Mouse (Mus musculus) CH12.LX (cell line): ENCODE measurements around the gene Aip. TPM values are rescaled to one million over a fixed set of nuclear protein-coding genes. Genes with fewer than 3 reads are reported as not detected.
A peak's percentile ranks its signal among the peaks of the same experiment; 100 is the strongest.

Source experiments
- DNase-seq: peaks from one replicate; pipeline ENCODE4 v3.0.0-alpha.2; 2013; ENCODE audit errors: extremely low read depth
- H3K27ac ChIP-seq: 2 replicates; pipeline ENCODE4 v1.5.1; 2012; ENCODE audit warnings: low read depth, mild to moderate bottlenecking, control low read depth, moderate library complexity; ENCODE audit not compliant: insufficient read depth
- H3K27me3 ChIP-seq: replicated peaks from 2 replicates; pipeline ENCODE3; 2012; ENCODE audit warnings: inconsistent platforms
- H3K36me3 ChIP-seq, 2 experiments: replicated peaks in 1 of 2; 2 replicates each; pipeline versions ENCODE3 to v1.6.1; 2012; ENCODE audit warnings: inconsistent platforms in 1 of 2, low read length in 1 of 2, mild to moderate bottlenecking in 1 of 2, mixed read lengths in 1 of 2, moderate library complexity in 1 of 2; ENCODE audit not compliant: control insufficient read depth in 1 of 2, insufficient read depth in 1 of 2
- H3K4me1 ChIP-seq, 2 experiments: 2 replicates each; pipeline ENCODE4 v1.6.1; 2012; ENCODE audit warnings: inconsistent platforms in 1 of 2, moderate library complexity in 1 of 2; ENCODE audit not compliant: insufficient read depth in 2 of 2, control insufficient read depth in 1 of 2
- H3K4me2 ChIP-seq: 2 replicates; pipeline ENCODE4 v1.6.1; 2012; ENCODE audit warnings: low read depth, mild to moderate bottlenecking, control low read depth; ENCODE audit not compliant: poor library complexity, insufficient read depth, severe bottlenecking
- H3K4me3 ChIP-seq, 3 experiments: fragments of 150-350 bp in 1 of 3; sonication (generic) in 1 of 3; replicated peaks in 1 of 3; 2 replicates each; pipeline versions ENCODE3 to v1.5.1; 2011 to 2012; ENCODE audit warnings: low read depth in 2 of 3, low read length in 2 of 3, mild to moderate bottlenecking in 2 of 3, moderate library complexity in 2 of 3, control low read depth in 1 of 3, improper control_type of control experiment in 1 of 3, inconsistent platforms in 1 of 3, mixed read lengths in 1 of 3; ENCODE audit not compliant: poor library complexity in 1 of 3
- H3K79me2 ChIP-seq: replicated peaks from 2 replicates; pipeline ENCODE4 v1.6.1; 2012; ENCODE audit warnings: mild to moderate bottlenecking, moderate library complexity; ENCODE audit not compliant: control insufficient read depth, poor library complexity, insufficient read depth, severe bottlenecking; ENCODE audit errors: extremely low read depth
- H3K9ac ChIP-seq: 2 replicates; pipeline ENCODE4 v1.6.1; 2012; ENCODE audit warnings: low read depth, mild to moderate bottlenecking, control low read depth, moderate library complexity; ENCODE audit not compliant: insufficient read depth
- H3K9me3 ChIP-seq: replicated peaks from 2 replicates; pipeline ENCODE3; 2012; ENCODE audit warnings: low read length, inconsistent platforms, mixed read lengths
- BHLHE40 ChIP-seq: IDR thresholded peaks from 2 replicates; pipeline ENCODE4 v1.6.1; 2011; ENCODE audit warnings: mild to moderate bottlenecking, low read depth, low read length, improper control_type of control experiment
- CHD1 ChIP-seq: IDR thresholded peaks from 2 replicates; pipeline ENCODE4 v1.6.1; 2012; ENCODE audit warnings: low read depth, low read length, improper control_type of control experiment, inconsistent platforms
- CHD2 ChIP-seq: IDR thresholded peaks from 2 replicates; pipeline ENCODE4 v1.6.1; 2011; ENCODE audit warnings: low read length, improper control_type of control experiment
- CTCF ChIP-seq, 2 experiments: IDR thresholded peaks in 1 of 2; conservative IDR thresholded peaks in 1 of 2; 2 replicates each; pipeline ENCODE4 v1.5.1; 2011 to 2012; ENCODE audit warnings: low read depth in 2 of 2, low read length in 2 of 2, improper control_type of control experiment in 1 of 2, inconsistent platforms in 1 of 2, mild to moderate bottlenecking in 1 of 2, moderate library complexity in 1 of 2
- E2F4 ChIP-seq: IDR thresholded peaks from 2 replicates; pipeline ENCODE4 v1.6.1; 2011; ENCODE audit warnings: low read depth, low read length, improper control_type of control experiment; ENCODE audit not compliant: insufficient replicate concordance
- ELF1 ChIP-seq: IDR thresholded peaks from 2 replicates; pipeline ENCODE4 v1.6.1; 2014; ENCODE audit warnings: low read depth, mild to moderate bottlenecking, inconsistent platforms, low read length, improper control_type of control experiment
- EP300 ChIP-seq: IDR thresholded peaks from 2 replicates; pipeline ENCODE4 v1.6.1; 2011; ENCODE audit warnings: low read length, improper control_type of control experiment
- ETS1 ChIP-seq: conservative IDR thresholded peaks from 2 replicates; pipeline ENCODE4 v1.6.1; 2012; ENCODE audit warnings: low read depth, mild to moderate bottlenecking, inconsistent platforms, low read length, improper control_type of control experiment, moderate library complexity
- GABPA ChIP-seq: IDR thresholded peaks from 2 replicates; pipeline ENCODE4 v1.6.1; 2012; ENCODE audit warnings: low read depth, low read length, improper control_type of control experiment, inconsistent platforms; ENCODE audit not compliant: insufficient replicate concordance
- HCFC1 ChIP-seq: IDR thresholded peaks from 2 replicates; pipeline ENCODE4 v1.6.1; 2012; ENCODE audit warnings: low read depth, mild to moderate bottlenecking, inconsistent platforms, low read length, improper control_type of control experiment
- IRF4 ChIP-seq: IDR thresholded peaks from 2 replicates; pipeline ENCODE4 v1.6.1; 2014; ENCODE audit warnings: low read depth, mild to moderate bottlenecking, inconsistent platforms, low read length, improper control_type of control experiment
- JUN ChIP-seq: IDR thresholded peaks from 2 replicates; pipeline ENCODE4 v1.6.1; 2011; ENCODE audit warnings: low read depth, mild to moderate bottlenecking, low read length, improper control_type of control experiment, moderate library complexity; ENCODE audit not compliant: insufficient read depth
- JUND ChIP-seq: conservative IDR thresholded peaks from 2 replicates; pipeline ENCODE4 v1.6.1; 2011; ENCODE audit warnings: low read depth, low read length, improper control_type of control experiment
- KAT2A ChIP-seq: IDR thresholded peaks from 2 replicates; pipeline ENCODE4 v1.6.1; 2012; ENCODE audit warnings: low read length, improper control_type of control experiment, inconsistent platforms; ENCODE audit not compliant: insufficient replicate concordance
- MAFK ChIP-seq: IDR thresholded peaks from 2 replicates; pipeline ENCODE4 v1.6.1; 2011; ENCODE audit warnings: low read length, improper control_type of control experiment; ENCODE audit not compliant: insufficient replicate concordance
- MAX ChIP-seq: IDR thresholded peaks from 2 replicates; pipeline ENCODE4 v1.6.1; 2011; ENCODE audit warnings: low read length, improper control_type of control experiment
- MAZ ChIP-seq: IDR thresholded peaks from 2 replicates; pipeline ENCODE4 v1.6.1; 2012; ENCODE audit warnings: low read depth, mild to moderate bottlenecking, inconsistent platforms, low read length, improper control_type of control experiment, moderate library complexity
- MEF2A ChIP-seq: IDR thresholded peaks from 2 replicates; pipeline ENCODE4 v1.6.1; 2014; ENCODE audit warnings: low read depth, mild to moderate bottlenecking, inconsistent platforms, low read length, improper control_type of control experiment, borderline replicate concordance
- MXI1 ChIP-seq: IDR thresholded peaks from 2 replicates; pipeline ENCODE4 v1.6.1; 2011; ENCODE audit warnings: mild to moderate bottlenecking, low read depth, low read length, improper control_type of control experiment
- MYC ChIP-seq: IDR thresholded peaks from 2 replicates; pipeline ENCODE4 v1.6.1; 2011; ENCODE audit warnings: low read depth, mild to moderate bottlenecking, improper control_type of control experiment, low read length
- NELFE ChIP-seq: IDR thresholded peaks from 2 replicates; pipeline ENCODE4 v1.6.1; 2011; ENCODE audit warnings: low read depth, low read length, improper control_type of control experiment
- NRF1 ChIP-seq: IDR thresholded peaks from 2 replicates; pipeline ENCODE4 v1.6.1; 2014; ENCODE audit warnings: low read depth, mild to moderate bottlenecking, inconsistent platforms, low read length, improper control_type of control experiment, moderate library complexity
- PAX5 ChIP-seq: IDR thresholded peaks from 2 replicates; pipeline ENCODE4 v1.6.1; 2012; ENCODE audit warnings: low read length, inconsistent platforms, mixed read lengths
- POLR2A ChIP-seq: IDR thresholded peaks from 2 replicates; pipeline ENCODE4 v1.6.1; 2011; ENCODE audit warnings: low read depth, mild to moderate bottlenecking, improper control_type of control experiment, low read length
- POLR2AphosphoS2 ChIP-seq: IDR thresholded peaks from 2 replicates; pipeline ENCODE4 v1.6.1; 2011; ENCODE audit warnings: low read depth, low read length, improper control_type of control experiment
- RAD21 ChIP-seq: IDR thresholded peaks from 2 replicates; pipeline ENCODE4 v1.6.1; 2011; ENCODE audit warnings: low read depth, mild to moderate bottlenecking, low read length, improper control_type of control experiment, moderate library complexity
- RCOR1 ChIP-seq: conservative IDR thresholded peaks from 2 replicates; pipeline ENCODE4 v1.6.1; 2012; ENCODE audit warnings: low read depth, mild to moderate bottlenecking, inconsistent platforms, low read length, improper control_type of control experiment
- SIN3A ChIP-seq: IDR thresholded peaks from 2 replicates; pipeline ENCODE4 v1.6.1; 2012; ENCODE audit warnings: low read length, improper control_type of control experiment, inconsistent platforms
- SMC3 ChIP-seq: IDR thresholded peaks from 2 replicates; pipeline ENCODE4 v1.6.1; 2011; ENCODE audit warnings: low read depth, low read length, improper control_type of control experiment
- TBP ChIP-seq: conservative IDR thresholded peaks from 2 replicates; pipeline ENCODE4 v1.6.1; 2011; ENCODE audit warnings: low read depth, low read length, improper control_type of control experiment
- TCF12 ChIP-seq: IDR thresholded peaks from 2 replicates; pipeline ENCODE4 v1.6.1; 2014; ENCODE audit warnings: low read depth, mild to moderate bottlenecking, inconsistent platforms, low read length, improper control_type of control experiment
- UBTF ChIP-seq: IDR thresholded peaks from 2 replicates; pipeline ENCODE4 v1.6.1; 2012; ENCODE audit warnings: low read depth, mild to moderate bottlenecking, inconsistent platforms, low read length, improper control_type of control experiment, moderate library complexity
- USF1 ChIP-seq: IDR thresholded peaks from 2 replicates; pipeline ENCODE4 v1.6.1; 2014; ENCODE audit warnings: low read depth, mild to moderate bottlenecking, inconsistent platforms, low read length, improper control_type of control experiment
- USF2 ChIP-seq: conservative IDR thresholded peaks from 2 replicates; pipeline ENCODE4 v1.6.1; 2011; ENCODE audit warnings: low read depth, low read length, improper control_type of control experiment
- ZC3H11A ChIP-seq: IDR thresholded peaks from 2 replicates; pipeline ENCODE4 v1.6.1; 2012; ENCODE audit warnings: low read depth, mild to moderate bottlenecking, inconsistent platforms, low read length, improper control_type of control experiment
- ZKSCAN1 ChIP-seq: IDR thresholded peaks from 2 replicates; pipeline ENCODE4 v1.6.1; 2012; ENCODE audit warnings: low read depth, inconsistent platforms, low read length, improper control_type of control experiment, borderline replicate concordance
- ZMIZ1 ChIP-seq: IDR thresholded peaks from 2 replicates; pipeline ENCODE4 v1.6.1; 2012; ENCODE audit warnings: low read depth, mild to moderate bottlenecking, inconsistent platforms, low read length, improper control_type of control experiment
- ZNF384 ChIP-seq: IDR thresholded peaks from 2 replicates; pipeline ENCODE4 v1.6.1; 2012; ENCODE audit warnings: low read depth, low read length, improper control_type of control experiment, inconsistent platforms
- dilution Hi-C: fragments of 300-500 bp; cut with MboI; formaldehyde crosslinking; loops from 2 replicates; pipeline ENCODE4 v1.14.3; 2020; ENCODE audit warnings: low sequenced_read_pairs; ENCODE audit not compliant: extremely low pct_unique_long_range_greater_than_20kb, extremely low pct_ligation_motif_present
- in situ Hi-C: fragments of 300-500 bp; cut with MboI; formaldehyde crosslinking; loops from 3 replicates; pipeline ENCODE4 v1.14.3; 2019; ENCODE audit warnings: low sequenced_read_pairs, low pct_ligation_motif_present, low pct_unique_long_range_greater_than_20kb, mixed read lengths
- polyA plus RNA-seq: library from polyadenylated mRNA; unstranded; fragments of >175 nt; gene quantifications from 2 replicates; pipeline ENCODE4 v1.2.1, GENCODE M21; 2012; ENCODE audit warnings: low read depth; ENCODE audit not compliant: insufficient read length
- total RNA-seq, 2 experiments: library from RNA; depleted of rRNA; stranded (reverse); fragments of 300-350 nt in 1 of 2; fragments of >200 nt in 1 of 2; gene quantifications; 2 replicates each; pipeline ENCODE4 v1.2.3; 2012 to 2014

Aip gene
- total and polyA plus RNA-seq, 3 experiments = 11.7 to 64.8 (median 39.7) TPM

DNA sequence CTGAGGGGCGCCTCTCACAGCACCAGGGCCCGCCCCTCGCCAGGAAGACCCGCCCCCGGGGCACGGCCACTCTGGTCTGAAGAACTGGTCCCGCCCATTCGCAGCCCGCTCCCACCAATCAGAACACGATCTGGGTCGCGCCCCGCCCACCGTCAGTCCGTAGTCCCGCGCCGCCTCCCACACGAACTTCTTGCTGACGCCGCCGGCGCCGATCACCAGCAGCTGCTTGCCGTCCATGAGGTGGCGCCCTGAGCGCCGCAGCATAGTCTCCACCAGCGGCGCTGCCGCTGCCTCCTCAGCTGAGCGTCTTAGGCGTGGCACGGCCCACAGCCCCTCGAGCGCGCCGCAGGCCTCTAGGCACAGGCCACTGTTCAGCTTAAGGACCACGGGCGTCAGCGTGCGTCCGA lies 43.7 kb upstream of the Aip start:
- Histone ChIP-seq H3K4me2 (peak overlapping the region; percentile 72), H3K9ac (peak overlapping the region; percentile 79), H3K36me3 (peaks cover 0 to 29% of the 10 kb centered on the region in 2 experiments), H3K4me3 (peak overlapping the region; percentile 41 to 62 (median 53)), H3K79me2 (no peaks in the 10 kb centered on the region), H3K27me3 (no peaks in the 10 kb centered on the region), H3K9me3 (peaks cover 2% of the 10 kb centered on the region), H3K4me1 (peaks cover 11 to 52% of the 10 kb centered on the region in 2 experiments), H3K27ac (peak overlapping the region; percentile 65)
- dilution Hi-C loops = no loop called here
- peak; percentile 96 for DNase-seq
- in situ Hi-C loops = no loop called here
- TF ChIP-seq CTCF (conservative IDR thresholded peaks at IDR 0.05 in 1 of 2, IDR thresholded peaks at IDR 0.05 in 1 of 2; ENCODE audit: low read depth in 2 of 2, low read length in 2 of 2) (peak in 1 of 2 experiments; percentile 99; a peak in 2 of 4 replicates), MAX (peak; percentile 37; the same call in 1 of the 2 replicates), JUN (no peak), POLR2AphosphoS2 (no peak), POLR2A (peak; percentile 76), MEF2A (peak; percentile 36; the same call in 1 of the 2 replicates), HCFC1 (peak; percentile 45; the same call in 1 of the 2 replicates), JUND (no peak), MAZ (no peak), ZNF384 (no peak), ZC3H11A (no peak; the same call in 1 of the 2 replicates), ZMIZ1 (peak; percentile 78), E2F4 (no peak), NELFE (no peak; the same call in 1 of the 2 replicates), ZKSCAN1 (no peak), MYC (peak; percentile 36; the same call in 1 of the 2 replicates), CHD2 (no peak), RCOR1 (no peak), RAD21 (peak; percentile 60), PAX5 (no peak), CHD1 (no peak), ELF1 (peak; percentile 32; the same call in 1 of the 2 replicates), KAT2A (no peak), NRF1 (peak; percentile 57), ETS1 (no peak), USF2 (no peak), SIN3A (peak; percentile 85), IRF4 (peak; percentile 48; the same call in 1 of the 2 replicates), GABPA (no peak), USF1 (no peak), EP300 (no peak), BHLHE40 (peak; percentile 51; the same call in 1 of the 2 replicates), MAFK (0 out of 2 replicates have a peak, but pooled peaks have one; percentile 5), TBP (0 out of 2 replicates have a peak, but pooled peaks have one; percentile 50), SMC3 (peak; percentile 87), TCF12 (peak; percentile 62; the same call in 1 of the 2 replicates), UBTF (peak; percentile 92; the same call in 1 of the 2 replicates), MXI1 (peak; percentile 74)
